ENCODE assay signal across 8 mouse cellular contexts in the genomic region with DNA sequence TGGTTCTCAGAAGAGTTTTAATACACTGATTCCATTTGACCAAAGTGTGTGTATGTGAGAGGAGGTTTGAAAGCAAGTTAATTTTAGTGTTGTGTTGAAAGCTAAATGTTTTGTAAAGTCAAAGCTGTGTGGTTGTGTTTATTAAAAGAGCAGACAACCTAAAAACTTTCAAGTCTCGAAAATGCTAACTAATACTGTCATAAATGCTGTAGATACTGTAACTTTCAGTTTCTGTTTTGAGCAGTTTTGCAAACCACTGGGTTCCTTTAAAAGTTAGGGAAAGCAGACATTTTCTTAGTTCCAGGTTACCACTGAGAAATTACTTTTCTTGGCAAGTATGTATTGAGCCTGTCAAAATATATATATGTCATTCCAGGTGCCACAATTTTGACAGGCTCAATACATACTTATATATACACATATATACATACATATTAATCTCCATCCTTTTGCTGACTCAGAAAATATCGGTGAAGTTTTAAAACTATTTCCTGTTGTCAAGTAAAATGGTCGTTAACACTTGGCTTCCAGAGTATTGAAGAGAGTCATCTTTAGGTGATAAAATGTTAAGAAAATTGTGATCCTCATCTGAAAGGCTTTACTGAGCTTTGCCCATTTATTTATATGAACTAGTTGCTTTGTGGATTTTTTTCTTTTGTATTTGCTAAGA. TPM values are rescaled to one million over a fixed set of nuclear protein-coding genes. Genes with fewer than 3 reads are reported as not detected.
A peak's percentile ranks its signal among the peaks of the same experiment; 100 is the strongest.
DNase-seq lines count a peak whose midpoint lies in the region; ATAC-seq and TF ChIP-seq lines count a peak whose summit lies in the region.

No protein-coding gene starts in this region.

- H3K9me3 ChIP-seq in kidney, postnatal 0 days (replicated peaks; ENCODE audit: low read length), result no peaks in the 10 kb centered on the region

- H3K27me3 ChIP-seq in kidney, postnatal 0 days (ENCODE audit: insufficient read depth, low read length), result no peaks in the 10 kb centered on the region

- ATAC-seq in kidney, postnatal 0 days (replicated peaks; ENCODE audit: low FRiP score, low read depth), result no peak
- no peak for ATAC-seq in activated CD4-positive, CD25-positive, alpha-beta regulatory T cell, adult 4 months

- peak overlapping the region; percentile 90 for H3K4me3 ChIP-seq in kidney, postnatal 0 days (replicated peaks; ENCODE audit: low read depth, low read length)
- peak overlapping the region; percentile 84 for H3K4me3 ChIP-seq in brown adipose tissue, adult 24 weeks (ENCODE audit: insufficient read depth, low read depth, low read length)

- DNase-seq in kidney, postnatal 0 days (ENCODE audit: low spot score), result no peak
- DNase-seq in kidney, postnatal 36 days, result no peak
- peak; percentile 67 for DNase-seq in induced T-regulatory cell, adult 2 months (ENCODE audit: low read depth)
- peak; percentile 21 for DNase-seq in naive thymus-derived CD4-positive, alpha-beta T cell, adult 2 months (ENCODE audit: low read depth)
- DNase-seq in thymus, postnatal 4 days, result no peak
- no peak for DNase-seq in retina, embryonic 14.5 days (ENCODE audit: low spot score)

- no peak overlapping the region for H3K27ac ChIP-seq in kidney, postnatal 0 days
- peak overlapping the region; percentile 46; the same call in 1 of the 2 replicates for H3K27ac ChIP-seq in brown adipose tissue, adult 24 weeks (replicated peaks; ENCODE audit: low read depth, low read length)

- H3K4me1 ChIP-seq in kidney, postnatal 0 days (replicated peaks; ENCODE audit: insufficient read depth, low read length), result peaks cover 6% of the 10 kb centered on the region
- peaks cover 5% of the 10 kb centered on the region for H3K4me1 ChIP-seq in brown adipose tissue, adult 24 weeks (ENCODE audit: control insufficient read depth, insufficient read depth, insufficient read length, low read length)

- H3K36me3 ChIP-seq in kidney, postnatal 0 days (ENCODE audit: insufficient read depth, low read length), result peaks cover 9% of the 10 kb centered on the region; the same call in 1 of the 2 replicates

- peak overlapping the region; percentile 86 for H3K9ac ChIP-seq in kidney, postnatal 0 days (ENCODE audit: low read depth, low read length)

- peak overlapping the region; percentile 91 for H3K4me2 ChIP-seq in kidney, postnatal 0 days (ENCODE audit: low read length)

- no peak for TF ChIP-seq CTCF in kidney, postnatal 0 days (IDR thresholded peaks at IDR 0.05; ENCODE audit: low read depth)

- 65% methylated on average over 3 of the region's 3 CpGs for WGBS in kidney, postnatal 0 days

RNA-seq across cellular contexts. Expression of a gene that starts 1.2 kb away (rescaled TPM):
- polyA plus RNA-seq in kidney, postnatal 0 days (2015; fragmentation: Nextera tagmentation; extraction: Ambion mirVana), result 254 and 255 TPM in 2 replicates
- 99.2 and 140 TPM in 2 replicates for polyA plus RNA-seq in brown adipose tissue, adult 24 weeks (2012; ENCODE audit: insufficient read depth, insufficient read length, missing spikeins)
- 100 to 1,000 TPM; 196 to 245 TPM for polyA plus RNA-seq in activated CD4-positive, CD25-positive, alpha-beta regulatory T cell, adult 4 months (2017; shearing (Covaris generic))

RNA-seq across cellular contexts. Expression of a gene that starts 25.9 kb away (rescaled TPM):
- polyA plus RNA-seq in kidney, postnatal 0 days (2015; fragmentation: Nextera tagmentation; extraction: Ambion mirVana), result 11.7 and 12.4 TPM in 2 replicates
- 53.0 and 68.1 TPM in 2 replicates for polyA plus RNA-seq in brown adipose tissue, adult 24 weeks (2012; ENCODE audit: insufficient read depth, insufficient read length, missing spikeins)
- under 1 TPM in 1 of 2 experiments, not detected in 1; 0.07 TPM for polyA plus RNA-seq in activated CD4-positive, CD25-positive, alpha-beta regulatory T cell, adult 4 months (2017; shearing (Covaris generic))

RNA-seq across cellular contexts. Expression of a gene that starts 31.5 kb away (rescaled TPM):
- 3.5 and 3.6 TPM in 2 replicates for polyA plus RNA-seq in kidney, postnatal 0 days (2015; fragmentation: Nextera tagmentation; extraction: Ambion mirVana)
- 2.7 and 3.9 TPM in 2 replicates for polyA plus RNA-seq in brown adipose tissue, adult 24 weeks (2012; ENCODE audit: insufficient read depth, insufficient read length, missing spikeins)
- polyA plus RNA-seq in activated CD4-positive, CD25-positive, alpha-beta regulatory T cell, adult 4 months (2017; shearing (Covaris generic)), result not detected

RNA-seq across cellular contexts. Expression of a gene that starts 47.2 kb away (rescaled TPM):
- polyA plus RNA-seq in kidney, postnatal 0 days (2015; fragmentation: Nextera tagmentation; extraction: Ambion mirVana), result 10.9 and 11.0 TPM in 2 replicates
- polyA plus RNA-seq in brown adipose tissue, adult 24 weeks (2012; ENCODE audit: insufficient read depth, insufficient read length, missing spikeins), result 0.91 and 2.4 TPM in 2 replicates
- polyA plus RNA-seq in activated CD4-positive, CD25-positive, alpha-beta regulatory T cell, adult 4 months (2017; shearing (Covaris generic)), result 1 to 10 TPM; 4.3 to 7.8 TPM

RNA-seq across cellular contexts. Expression of a gene that starts 57.0 kb away (rescaled TPM):
- polyA plus RNA-seq in kidney, postnatal 0 days (2015; fragmentation: Nextera tagmentation; extraction: Ambion mirVana), result 3.1 and 3.4 TPM in 2 replicates
- polyA plus RNA-seq in brown adipose tissue, adult 24 weeks (2012; ENCODE audit: insufficient read depth, insufficient read length, missing spikeins), result 3.5 and 4.8 TPM in 2 replicates
- polyA plus RNA-seq in activated CD4-positive, CD25-positive, alpha-beta regulatory T cell, adult 4 months (2017; shearing (Covaris generic)), result 1 to 10 TPM; 5.9 to 6.9 TPM

Comparison
In these comparisons a context has a peak if more than half of its experiments do, and no peak if none do; other contexts are left out.
1. DNase-seq: peak in induced T-regulatory cell, adult 2 months (single experiment) and naive thymus-derived CD4-positive, alpha-beta T cell, adult 2 months (single experiment); none in kidney, postnatal 0 days (single experiment), kidney, postnatal 36 days (0 of 2), thymus, postnatal 4 days (single experiment) and retina, embryonic 14.5 days (single experiment).
2. RNA of a gene that starts 25.9 kb away (polyA plus RNA-seq): 53.0 to 68.1 TPM in brown adipose tissue, adult 24 weeks and 11.7 to 12.4 TPM in kidney, postnatal 0 days; 0.07 TPM in activated CD4-positive, CD25-positive, alpha-beta regulatory T cell, adult 4 months; every median in the first group is over 10 times any median in the second.